Mouse (Mus musculus): ENCODE results near the gene Lmna. TPM values are rescaled to one million over a fixed set of nuclear protein-coding genes. Genes with fewer than 3 reads are reported as not detected.

Lmna gene
- polyA plus RNA-seq, 1 experiment from 2014 or later, result 311 TPM

DNA sequence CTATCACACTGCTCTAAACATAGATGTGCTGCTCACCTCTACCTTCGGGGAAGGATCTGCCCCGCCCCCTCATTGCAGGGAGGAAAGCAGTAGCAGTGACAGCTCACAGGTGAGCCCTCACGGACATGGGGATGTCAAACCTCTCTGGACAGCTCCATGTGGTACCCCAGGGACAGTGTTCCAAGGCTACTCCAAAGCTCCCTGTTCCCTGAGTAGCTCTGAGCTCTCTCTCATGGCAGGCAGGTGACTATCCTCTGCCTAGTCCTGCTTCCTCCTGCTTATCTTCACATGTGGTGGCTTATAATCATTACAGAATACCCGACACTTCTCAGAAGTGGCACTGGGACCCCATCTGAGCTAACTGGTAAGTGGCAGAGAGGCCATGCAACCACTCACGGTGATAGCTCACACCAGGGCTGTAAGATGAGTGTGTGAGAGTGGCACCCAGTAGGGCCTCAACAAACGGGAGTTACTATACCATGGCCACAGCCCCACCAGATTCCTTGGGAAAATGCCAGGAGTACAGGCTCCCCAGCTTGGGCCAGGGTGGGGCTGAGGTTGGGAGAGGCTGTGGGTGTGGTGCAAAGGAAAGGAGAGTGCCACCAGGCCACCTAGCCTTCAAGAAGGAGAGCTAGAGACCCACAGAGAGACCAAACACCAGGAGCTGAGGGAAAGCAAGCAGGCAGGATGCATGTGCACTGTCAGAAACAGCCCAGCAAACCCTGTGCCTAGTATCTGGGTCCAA lies 37.1 kb upstream of the Lmna start:
- 0 out of 2 replicates have a peak, but pooled peaks cover 4% of the 10 kb centered on the region for H3K36me3 ChIP-seq
- ATAC-seq (ENCODE audit: insufficient number of reproducible peaks, insufficient read depth, low FRiP score, low TSS enrichment, low read depth), result no peak
- H3K9me3 ChIP-seq, result no peaks in the 10 kb centered on the region
- WGBS, result 72% methylated on average over 6 of the region's 6 CpGs
- peaks cover 17% of the 10 kb centered on the region for H3K4me1 ChIP-seq
- no peaks in the 10 kb centered on the region for H3K27me3 ChIP-seq
- H3K27ac ChIP-seq, result no peak overlapping the region
- H3K9ac ChIP-seq, result no peak overlapping the region
- no peak overlapping the region for H3K4me3 ChIP-seq
- H3K4me2 ChIP-seq, result no peak overlapping the region

DNA sequence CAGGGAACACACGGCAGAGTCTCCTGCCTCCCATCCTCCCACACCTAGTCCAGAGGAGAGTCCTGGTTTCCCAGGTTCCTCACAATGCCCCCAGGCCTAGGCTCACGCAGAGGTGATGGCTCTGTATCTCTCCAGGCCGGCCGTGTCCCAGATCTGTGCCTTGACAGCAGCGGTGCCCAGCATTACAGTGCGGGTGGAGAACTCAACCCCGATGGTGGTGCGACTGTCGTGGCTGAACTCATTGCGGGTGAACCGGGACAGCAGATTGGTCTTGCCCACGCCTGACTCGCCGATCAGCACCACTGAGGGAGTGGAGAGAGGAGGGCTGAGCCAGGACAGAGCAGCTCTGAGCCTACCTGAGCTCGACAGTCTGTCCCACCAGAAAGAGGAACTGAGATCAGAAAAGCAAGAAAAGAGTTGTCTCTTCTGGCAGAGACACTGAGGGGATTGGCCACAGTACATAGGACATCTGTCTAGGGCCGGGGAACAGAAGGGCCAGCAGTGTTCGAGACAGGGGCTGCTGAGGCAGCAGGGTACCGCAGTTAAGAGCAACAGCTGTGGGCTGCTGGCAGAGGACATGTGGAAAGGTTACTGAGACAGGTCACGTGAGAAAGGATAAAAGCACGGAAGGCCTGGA lies 35.3 kb upstream of the Lmna start:
- Histone ChIP-seq H3K36me3 (peaks cover 15% of the 10 kb centered on the region), H3K27me3 (no peaks in the 10 kb centered on the region), H3K9me3 (no peaks in the 10 kb centered on the region), H3K27ac (0 out of 2 replicates have a peak overlapping the region, but pooled peaks have one; percentile 11), H3K4me1 (peaks cover 28% of the 10 kb centered on the region), H3K4me3 (no peak overlapping the region), H3K9ac (no peak overlapping the region), H3K4me2 (no peak overlapping the region)
- ATAC-seq (ENCODE audit: insufficient number of reproducible peaks, insufficient read depth, low FRiP score, low TSS enrichment, low read depth), result no peak
- 55% methylated on average over 20 of the region's 20 CpGs for WGBS

DNA sequence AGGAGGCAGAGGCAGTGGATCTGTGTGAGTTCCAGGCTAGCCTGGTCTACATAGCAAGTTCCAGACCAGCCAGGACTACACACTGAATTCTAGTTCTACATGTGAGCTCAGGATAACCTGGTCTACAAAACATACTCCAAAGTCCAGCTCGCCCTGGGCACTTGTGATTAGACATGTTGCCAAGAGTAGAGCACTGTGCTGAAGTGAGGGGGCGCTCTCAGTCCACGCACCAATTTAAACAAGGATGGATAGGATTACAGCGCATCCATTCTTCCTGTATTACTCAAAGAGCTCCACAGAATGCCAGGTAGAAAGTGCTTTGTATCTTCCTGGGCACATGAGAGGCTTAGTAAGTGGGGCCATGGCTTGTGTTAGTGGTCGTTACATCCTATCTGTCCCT lies 34.8 kb upstream of the Lmna start:
- no peak overlapping the region for H3K9ac ChIP-seq
- H3K9me3 ChIP-seq, result no peaks in the 10 kb centered on the region
- WGBS, result 30% methylated on average over 5 of the region's 5 CpGs
- H3K27ac ChIP-seq, result 0 out of 2 replicates have a peak overlapping the region, but pooled peaks have one; percentile 11
- no peak overlapping the region for H3K4me2 ChIP-seq
- ATAC-seq (ENCODE audit: insufficient number of reproducible peaks, insufficient read depth, low FRiP score, low TSS enrichment, low read depth), result no peak
- H3K4me1 ChIP-seq, result peaks cover 32% of the 10 kb centered on the region
- H3K27me3 ChIP-seq, result no peaks in the 10 kb centered on the region
- no peak overlapping the region for H3K4me3 ChIP-seq
- H3K36me3 ChIP-seq, result peaks cover 19% of the 10 kb centered on the region

DNA sequence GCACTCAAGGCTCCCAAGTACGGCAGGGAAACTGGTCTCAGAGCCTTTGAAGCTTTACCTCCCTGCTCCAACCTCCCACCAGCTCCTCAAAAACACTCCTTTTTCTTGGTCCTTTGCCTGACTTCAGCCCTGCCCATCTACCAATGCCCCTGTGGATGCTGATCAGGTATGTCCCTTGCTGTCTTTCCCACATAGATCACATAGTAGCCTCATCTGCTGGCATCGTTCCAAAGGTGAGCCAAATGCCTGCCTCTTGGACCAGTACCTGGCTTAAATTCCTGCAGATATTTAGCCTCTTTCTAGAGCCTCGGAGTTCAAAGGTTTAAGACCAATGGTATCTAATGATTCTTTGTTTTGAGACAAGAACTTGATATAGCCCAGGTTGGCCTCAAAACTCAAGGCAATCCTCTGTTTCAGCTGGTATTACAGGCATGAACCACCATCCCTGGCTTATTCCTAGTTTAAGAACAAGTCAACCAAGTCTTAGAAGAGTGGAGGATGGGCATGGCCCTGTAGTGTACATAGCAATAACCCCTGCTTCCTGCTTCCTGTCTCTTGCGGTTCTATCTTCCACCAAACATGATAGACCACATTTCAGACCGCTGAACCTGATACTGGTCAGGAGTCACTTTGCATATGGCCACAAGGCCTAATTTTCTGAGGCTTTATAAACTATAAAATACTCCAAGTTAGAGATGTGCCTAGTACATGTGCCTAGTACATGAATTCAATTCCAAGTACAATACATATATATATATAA lies 34.1 kb upstream of the Lmna start:
- H3K4me2 ChIP-seq, result no peak overlapping the region
- peaks cover 36% of the 10 kb centered on the region for H3K4me1 ChIP-seq
- 68% methylated on average over 5 of the region's 5 CpGs for WGBS
- H3K9me3 ChIP-seq, result no peaks in the 10 kb centered on the region
- no peak overlapping the region for H3K4me3 ChIP-seq
- H3K36me3 ChIP-seq, result peaks cover 22% of the 10 kb centered on the region
- H3K9ac ChIP-seq, result 0 out of 2 replicates have a peak overlapping the region, but pooled peaks have one; percentile 16
- no peaks in the 10 kb centered on the region for H3K27me3 ChIP-seq
- ATAC-seq (ENCODE audit: insufficient number of reproducible peaks, insufficient read depth, low FRiP score, low TSS enrichment, low read depth), result no peak
- H3K27ac ChIP-seq, result peak overlapping the region; percentile 66; the same call in 1 of the 2 replicates

DNA sequence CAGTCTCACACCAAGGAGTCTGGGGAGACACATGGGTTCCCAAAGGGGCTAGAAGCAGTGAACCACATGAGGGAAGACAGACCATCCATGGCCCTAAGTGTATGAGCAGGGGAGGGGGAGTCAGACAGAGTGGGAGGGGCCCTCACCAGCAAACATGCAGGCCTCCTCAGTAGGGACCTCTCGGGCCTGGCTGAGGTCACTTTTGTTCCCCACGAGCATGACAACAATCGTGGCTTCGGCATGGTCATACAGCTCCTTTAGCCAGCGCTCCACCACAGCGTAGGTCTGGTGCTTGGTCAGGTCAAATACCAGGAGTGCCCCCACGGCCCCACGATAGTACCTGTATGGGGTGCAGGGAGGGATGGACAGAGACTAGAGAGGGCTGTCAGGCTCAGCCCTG lies 33.4 kb upstream of the Lmna start:
- Histone ChIP-seq H3K4me2 (no peak overlapping the region), H3K4me1 (peaks cover 42% of the 10 kb centered on the region), H3K9me3 (no peaks in the 10 kb centered on the region), H3K27me3 (no peaks in the 10 kb centered on the region), H3K4me3 (no peak overlapping the region), H3K27ac (peak overlapping the region; percentile 66; the same call in 1 of the 2 replicates), H3K9ac (0 out of 2 replicates have a peak overlapping the region, but pooled peaks have one; percentile 16), H3K36me3 (peaks cover 24% of the 10 kb centered on the region)
- ATAC-seq (ENCODE audit: insufficient number of reproducible peaks, insufficient read depth, low FRiP score, low TSS enrichment, low read depth), result no peak
- 81% methylated on average over 8 of the region's 8 CpGs for WGBS

DNA sequence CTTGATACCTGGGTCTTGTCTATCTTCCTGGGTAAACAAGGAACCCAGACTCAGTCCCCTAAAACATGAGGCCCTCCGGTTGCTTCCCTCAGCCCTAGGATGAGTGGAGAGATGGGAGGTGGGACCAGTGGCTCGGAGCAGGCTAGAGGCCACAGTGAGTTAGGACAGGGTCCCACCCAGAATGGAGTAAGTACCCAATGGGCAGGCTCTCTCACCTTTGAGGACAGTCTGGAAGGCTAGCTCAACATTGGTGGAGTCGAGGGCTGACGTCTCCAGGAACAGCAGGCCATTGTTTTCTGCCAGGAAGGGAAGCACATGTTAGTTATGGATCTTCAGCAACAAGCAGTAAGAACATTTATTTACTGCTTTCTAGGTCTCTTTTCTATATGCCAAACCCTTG lies 32.7 kb upstream of the Lmna start:
- H3K4me3 ChIP-seq, result no peak overlapping the region
- peaks cover 47% of the 10 kb centered on the region for H3K4me1 ChIP-seq
- no peaks in the 10 kb centered on the region for H3K27me3 ChIP-seq
- H3K27ac ChIP-seq, result peak overlapping the region; percentile 66
- no peaks in the 10 kb centered on the region for H3K9me3 ChIP-seq
- ATAC-seq (ENCODE audit: insufficient number of reproducible peaks, insufficient read depth, low FRiP score, low TSS enrichment, low read depth), result no peak
- no peak overlapping the region for H3K4me2 ChIP-seq
- H3K36me3 ChIP-seq, result peaks cover 31% of the 10 kb centered on the region
- H3K9ac ChIP-seq, result no peak overlapping the region
- 43% methylated on average over 4 of the region's 4 CpGs for WGBS

DNA sequence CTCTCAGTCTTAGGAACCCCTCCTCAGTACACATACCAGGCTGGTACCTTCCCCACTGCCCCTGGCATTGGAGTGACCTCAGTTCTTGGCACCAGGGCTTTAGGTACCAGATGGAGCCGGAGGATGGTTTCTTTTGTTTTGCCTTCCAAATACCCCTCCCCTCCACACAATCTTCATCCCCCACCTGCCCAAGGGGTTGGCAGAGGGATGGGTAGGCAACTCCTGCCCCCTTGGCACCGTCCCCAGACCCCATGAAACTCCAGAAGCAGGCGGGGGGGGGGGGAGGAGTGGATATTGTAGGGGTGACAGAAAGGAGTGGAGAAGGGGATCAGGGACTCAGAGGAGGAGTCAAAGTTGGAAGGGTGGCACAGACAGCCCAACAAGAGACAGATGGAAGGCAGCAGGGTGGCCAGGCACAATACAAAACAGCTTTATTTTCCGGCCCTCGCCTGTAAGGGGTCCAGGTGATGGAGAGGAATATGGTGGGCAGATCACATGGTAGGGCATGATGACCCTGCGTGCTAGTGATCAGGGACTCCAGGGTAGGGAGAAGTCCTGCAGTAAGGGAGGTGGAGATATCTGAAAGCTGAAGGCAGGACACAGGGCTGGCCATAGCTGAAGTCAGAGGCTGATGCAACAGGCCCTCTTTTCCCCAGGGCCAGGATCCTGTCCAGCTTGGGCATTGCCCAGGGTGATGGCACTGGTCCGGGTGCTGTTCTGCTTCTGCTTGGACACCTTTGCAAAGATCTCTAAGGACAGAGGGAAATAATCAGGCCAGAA lies 32.1 kb upstream of the Lmna start:
- H3K9ac ChIP-seq, result no peak overlapping the region; the same call in 1 of the 2 replicates
- peaks cover 38% of the 10 kb centered on the region for H3K36me3 ChIP-seq
- H3K4me3 ChIP-seq, result no peak overlapping the region
- H3K4me2 ChIP-seq, result no peak overlapping the region
- 54% methylated on average over 7 of the region's 7 CpGs for WGBS
- ATAC-seq (ENCODE audit: insufficient number of reproducible peaks, insufficient read depth, low FRiP score, low TSS enrichment, low read depth), result 0 out of 2 replicates have a peak, but pooled peaks have one; percentile 34
- H3K27me3 ChIP-seq, result no peaks in the 10 kb centered on the region
- H3K4me1 ChIP-seq, result peaks cover 53% of the 10 kb centered on the region
- H3K27ac ChIP-seq, result peak overlapping the region; percentile 66
- no peaks in the 10 kb centered on the region for H3K9me3 ChIP-seq

DNA sequence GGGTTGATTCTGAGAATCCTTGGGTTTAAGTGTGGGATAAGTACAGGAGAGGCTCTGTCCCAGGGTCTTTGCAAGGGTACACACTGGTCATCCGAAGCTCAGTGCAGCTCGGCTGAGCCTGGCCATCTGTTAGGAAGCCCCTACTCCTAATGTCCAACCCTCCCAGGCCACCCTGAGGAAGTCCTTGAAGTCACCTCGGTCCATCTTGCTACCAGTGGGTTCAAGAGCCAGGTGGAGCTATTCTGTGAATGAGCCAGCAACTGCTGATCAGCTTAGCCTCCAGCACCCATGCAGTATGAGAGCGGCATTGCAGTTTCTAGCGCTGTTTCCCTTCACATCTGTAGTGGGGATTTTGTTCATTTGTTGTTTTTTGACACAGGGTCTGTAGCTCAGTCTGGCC lies 30.3 kb upstream of the Lmna start:
- peaks cover 71% of the 10 kb centered on the region for H3K4me1 ChIP-seq
- no peak overlapping the region for H3K4me2 ChIP-seq
- peaks cover 55% of the 10 kb centered on the region for H3K36me3 ChIP-seq
- H3K9ac ChIP-seq, result peak overlapping the region; percentile 17; the same call in 1 of the 2 replicates
- no peaks in the 10 kb centered on the region for H3K27me3 ChIP-seq
- WGBS, result 55% methylated on average over 5 of the region's 5 CpGs
- H3K9me3 ChIP-seq, result no peaks in the 10 kb centered on the region
- ATAC-seq (ENCODE audit: insufficient number of reproducible peaks, insufficient read depth, low FRiP score, low TSS enrichment, low read depth), result no peak
- H3K27ac ChIP-seq, result peak overlapping the region; percentile 24; the same call in 1 of the 2 replicates
- no peak overlapping the region for H3K4me3 ChIP-seq

DNA sequence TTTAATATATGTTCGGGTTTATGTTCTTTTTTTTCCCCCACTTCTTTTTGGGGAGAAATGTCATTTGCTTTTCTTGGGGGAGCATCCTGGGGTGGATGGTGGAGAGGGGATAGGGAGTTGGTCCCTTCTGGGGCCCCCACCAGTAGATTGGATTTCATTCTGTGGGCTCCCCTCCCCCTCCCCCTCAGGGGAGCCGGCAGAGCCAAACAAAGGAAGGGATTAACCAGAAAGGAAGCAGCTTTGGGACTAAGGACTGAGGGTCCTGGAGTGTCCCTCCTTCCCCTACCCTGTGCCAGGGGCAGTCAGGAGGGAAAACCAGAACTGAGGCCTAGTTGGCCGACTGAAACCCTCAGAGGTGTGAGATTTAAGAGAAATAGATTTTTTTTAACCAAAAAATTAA lies 29.6 kb upstream of the Lmna start:
- no peaks in the 10 kb centered on the region for H3K9me3 ChIP-seq
- H3K27ac ChIP-seq, result 0 out of 2 replicates have a peak overlapping the region, but pooled peaks have one; percentile 51
- 6% methylated on average over 3 of the region's 3 CpGs for WGBS
- ATAC-seq (ENCODE audit: insufficient number of reproducible peaks, insufficient read depth, low FRiP score, low TSS enrichment, low read depth), result no peak
- peak overlapping the region; percentile 22; the same call in 1 of the 2 replicates for H3K4me2 ChIP-seq
- H3K36me3 ChIP-seq, result peaks cover 55% of the 10 kb centered on the region
- no peak overlapping the region for H3K4me3 ChIP-seq
- H3K9ac ChIP-seq, result no peak overlapping the region
- no peaks in the 10 kb centered on the region for H3K27me3 ChIP-seq
- H3K4me1 ChIP-seq, result peaks cover 74% of the 10 kb centered on the region

DNA sequence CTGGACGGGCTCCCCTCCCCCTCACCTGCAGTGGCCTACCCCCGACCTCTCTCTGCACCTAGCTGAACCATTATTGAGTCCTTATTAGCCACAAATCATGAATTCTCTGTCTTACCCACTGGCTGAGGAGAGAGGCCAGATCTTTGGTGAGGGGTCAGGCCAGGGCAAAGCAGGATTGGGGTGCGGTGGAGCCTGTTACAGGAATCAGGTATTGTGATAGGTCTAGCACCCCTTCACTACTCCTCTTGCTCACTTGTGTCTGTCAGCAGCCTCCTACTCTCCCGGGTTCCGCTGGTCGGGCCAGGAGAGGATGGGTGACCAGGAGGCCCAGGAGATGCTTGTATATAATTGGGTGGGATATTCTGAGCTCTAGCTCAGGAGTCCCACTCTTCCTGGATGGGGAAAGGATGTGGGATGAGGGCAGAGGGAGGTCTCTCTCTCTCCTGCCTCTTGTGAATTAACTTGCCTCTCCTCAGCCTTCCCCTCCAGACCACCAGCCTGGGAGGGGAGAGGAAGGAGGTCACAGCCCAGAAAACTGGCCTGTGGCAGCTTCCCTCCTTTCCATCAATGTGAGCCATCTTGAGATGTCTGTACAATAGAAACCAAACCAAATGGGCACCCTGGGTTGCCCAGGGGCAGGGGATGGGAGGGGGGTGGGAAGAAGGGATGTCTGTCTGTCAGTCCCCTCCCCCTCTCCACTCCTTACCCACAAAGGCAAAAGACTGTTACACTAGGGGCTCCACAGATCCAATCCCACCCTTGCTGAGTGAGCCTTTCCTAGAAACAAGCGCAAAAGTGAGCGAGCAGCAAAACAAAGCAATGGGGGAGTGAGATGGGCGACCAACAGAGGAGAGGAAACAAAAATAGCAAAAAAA lies 28.8 kb upstream of the Lmna start:
- Histone ChIP-seq H3K9ac (peak overlapping the region; percentile 11), H3K4me1 (peaks cover 79% of the 10 kb centered on the region), H3K4me2 (peak overlapping the region; percentile 84), H3K27ac (peak overlapping the region; percentile 60), H3K27me3 (no peaks in the 10 kb centered on the region), H3K4me3 (no peak overlapping the region), H3K36me3 (peaks cover 55% of the 10 kb centered on the region), H3K9me3 (no peaks in the 10 kb centered on the region)
- no peak for ATAC-seq (ENCODE audit: insufficient number of reproducible peaks, insufficient read depth, low FRiP score, low TSS enrichment, low read depth)
- WGBS, result 18% methylated on average over 9 of the region's 9 CpGs

Measured in embryonic facial prominence, embryonic 13.5 days (tissue).